Mouse (Mus musculus): ENCODE measurements around the gene Lce1h. TPM values are rescaled to one million over a fixed set of nuclear protein-coding genes. Genes with fewer than 3 reads are reported as not detected.

Lce1h gene
- polyA plus RNA-seq, 1 experiment from 2014 or later, result not detected

Other genes with a start within 250 kb of the Lce1h start
- not detected in 2 replicates for gene 2310046K23Rik, start 230.6 kb downstream of the Lce1h start, polyA plus RNA-seq (2015; fragmentation: Nextera tagmentation; extraction: Ambion mirVana)
- gene Ivl, start 191.3 kb downstream of the Lce1h start, polyA plus RNA-seq (2015; fragmentation: Nextera tagmentation; extraction: Ambion mirVana), result not detected in 2 replicates
- not detected in 2 replicates for gene Smcp, start 176.1 kb downstream of the Lce1h start, polyA plus RNA-seq (2015; fragmentation: Nextera tagmentation; extraction: Ambion mirVana)
- gene 2210017I01Rik, start 157.6 kb downstream of the Lce1h start, polyA plus RNA-seq (2015; fragmentation: Nextera tagmentation; extraction: Ambion mirVana), result not detected in 2 replicates
- not detected in 2 replicates for gene Lce6a, start 143.4 kb downstream of the Lce1h start, polyA plus RNA-seq (2015; fragmentation: Nextera tagmentation; extraction: Ambion mirVana)
- gene Lce1a1, start 116.8 kb downstream of the Lce1h start, polyA plus RNA-seq (2015; fragmentation: Nextera tagmentation; extraction: Ambion mirVana), result not detected in 2 replicates
- gene Lce1b, start 108.1 kb downstream of the Lce1h start, polyA plus RNA-seq (2015; fragmentation: Nextera tagmentation; extraction: Ambion mirVana), result not detected in 2 replicates
- gene Lce1a2, start 94.8 kb downstream of the Lce1h start, polyA plus RNA-seq (2015; fragmentation: Nextera tagmentation; extraction: Ambion mirVana), result not detected in 2 replicates
- not detected in 2 replicates for gene Lce1c, start 85.8 kb downstream of the Lce1h start, polyA plus RNA-seq (2015; fragmentation: Nextera tagmentation; extraction: Ambion mirVana)
- not detected in 2 replicates for gene Lce1d, start 77.9 kb downstream of the Lce1h start, polyA plus RNA-seq (2015; fragmentation: Nextera tagmentation; extraction: Ambion mirVana)
- not detected in 2 replicates for gene Lce1e, start 56.0 kb downstream of the Lce1h start, polyA plus RNA-seq (2015; fragmentation: Nextera tagmentation; extraction: Ambion mirVana)
- gene Lce1f, start 44.7 kb downstream of the Lce1h start, polyA plus RNA-seq (2015; fragmentation: Nextera tagmentation; extraction: Ambion mirVana), result not detected in 2 replicates
- gene Gm38119, start 26.0 kb downstream of the Lce1h start, polyA plus RNA-seq (2015; fragmentation: Nextera tagmentation; extraction: Ambion mirVana), result not detected in 2 replicates
- gene Lce1g, start 12.7 kb downstream of the Lce1h start, polyA plus RNA-seq (2015; fragmentation: Nextera tagmentation; extraction: Ambion mirVana), result not detected in 2 replicates
- gene Lce1i, start 13.8 kb upstream of the Lce1h start, polyA plus RNA-seq (2015; fragmentation: Nextera tagmentation; extraction: Ambion mirVana), result not detected in 2 replicates
- not detected in 2 replicates for gene Lce1j, start 25.4 kb upstream of the Lce1h start, polyA plus RNA-seq (2015; fragmentation: Nextera tagmentation; extraction: Ambion mirVana)
- gene Lce1k, start 42.8 kb upstream of the Lce1h start, polyA plus RNA-seq (2015; fragmentation: Nextera tagmentation; extraction: Ambion mirVana), result not detected in 2 replicates
- gene Kprp, start 62.2 kb upstream of the Lce1h start, polyA plus RNA-seq (2015; fragmentation: Nextera tagmentation; extraction: Ambion mirVana), result not detected in 2 replicates
- gene Lce1l, start 86.2 kb upstream of the Lce1h start, polyA plus RNA-seq (2015; fragmentation: Nextera tagmentation; extraction: Ambion mirVana), result not detected in 2 replicates
- 0.13 TPM in 1 of 2 replicates, not detected in the other for gene 2310050C09Rik, start 105.2 kb upstream of the Lce1h start, polyA plus RNA-seq (2015; fragmentation: Nextera tagmentation; extraction: Ambion mirVana)
- gene Lce3a, start 161.2 kb upstream of the Lce1h start, polyA plus RNA-seq (2015; fragmentation: Nextera tagmentation; extraction: Ambion mirVana), result not detected in 2 replicates
- not detected in 2 replicates for gene Lce3b, start 167.9 kb upstream of the Lce1h start, polyA plus RNA-seq (2015; fragmentation: Nextera tagmentation; extraction: Ambion mirVana)
- 0.28 TPM in 1 of 2 replicates, not detected in the other for gene Lce3c, start 179.4 kb upstream of the Lce1h start, polyA plus RNA-seq (2015; fragmentation: Nextera tagmentation; extraction: Ambion mirVana)
- gene Lce3d, start 192.3 kb upstream of the Lce1h start, polyA plus RNA-seq (2015; fragmentation: Nextera tagmentation; extraction: Ambion mirVana), result not detected in 2 replicates
- gene Lce3e, start 202.0 kb upstream of the Lce1h start, polyA plus RNA-seq (2015; fragmentation: Nextera tagmentation; extraction: Ambion mirVana), result not detected in 2 replicates
- not detected in 2 replicates for gene Lce3f, start 227.2 kb upstream of the Lce1h start, polyA plus RNA-seq (2015; fragmentation: Nextera tagmentation; extraction: Ambion mirVana)